Mouse (Mus musculus): ENCODE results near the gene Gm14410.
"Not testable (repeated sequence)": the region's sequence is repeated elsewhere in the genome, so short reads cannot be mapped to it uniquely, and the experiment has no call there.

Gm14410 gene

DNA sequence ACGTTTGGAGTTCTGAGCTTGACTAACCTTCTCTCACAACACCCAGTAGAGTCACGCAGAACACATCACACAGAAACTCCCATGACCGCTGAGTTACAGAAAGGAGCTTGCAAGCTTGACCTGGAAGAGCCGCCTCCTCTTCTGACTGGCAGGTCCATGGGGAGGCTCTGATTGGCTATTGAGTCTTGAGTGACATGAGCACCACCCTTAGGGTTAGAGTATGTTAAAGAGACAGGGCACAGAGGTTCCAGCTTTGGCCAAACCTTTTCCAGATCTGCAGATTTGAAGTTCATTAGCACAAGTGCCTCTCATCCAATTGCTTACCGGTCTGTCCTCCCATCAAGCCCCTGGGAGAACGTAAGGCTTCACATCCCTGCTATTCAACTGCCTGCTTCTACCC is at the start of gene Gm14410:
TSS of gene Gm14410 (minus strand) at position 81 of the 400 bp plus-strand sequence.
- DNase-seq (ENCODE audit: low spot score), result peak; percentile 35

DNA sequence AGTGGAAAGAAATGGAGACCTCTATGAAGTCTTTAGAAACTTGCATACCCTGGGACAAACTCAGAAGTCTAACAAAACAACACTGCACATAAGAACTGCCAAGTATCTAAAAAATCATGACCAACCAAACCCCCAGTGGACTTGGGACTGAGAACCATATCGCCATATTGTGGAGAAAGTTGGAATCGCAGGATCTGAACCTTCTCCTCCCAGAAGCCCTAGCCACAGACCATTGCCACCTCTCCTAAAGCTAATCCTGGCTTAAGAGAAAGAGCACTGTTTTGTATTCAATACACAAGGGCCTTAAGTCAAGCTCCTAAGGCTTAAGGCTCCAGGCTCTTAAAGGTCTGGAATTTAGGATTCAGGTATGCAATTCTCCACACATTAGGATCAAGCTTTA is 41.2 kb upstream of the Gm14410 start:
- not testable (repeated sequence) for DNase-seq (ENCODE audit: low spot score)

DNA sequence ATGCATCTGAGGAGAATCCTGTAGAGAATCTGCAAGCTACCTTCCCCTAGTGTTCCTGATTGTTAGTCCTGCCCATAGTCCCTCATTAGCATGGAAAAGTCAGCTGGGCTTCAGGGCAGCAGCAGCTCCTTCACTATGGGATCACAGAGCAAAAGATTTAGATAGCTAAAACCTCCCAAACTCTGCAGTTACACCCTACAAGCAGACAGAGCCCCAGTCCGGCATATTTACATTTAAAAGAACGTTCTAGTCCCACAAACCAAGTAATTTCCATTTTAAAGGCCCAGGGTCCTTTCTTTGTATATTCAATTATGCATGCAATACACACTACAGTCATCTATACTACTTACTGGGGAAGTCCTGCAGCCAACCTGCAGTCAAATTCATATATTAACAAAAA is 24.2 kb upstream of the Gm14410 start:
- not testable (repeated sequence) for DNase-seq (ENCODE audit: low spot score)

DNA sequence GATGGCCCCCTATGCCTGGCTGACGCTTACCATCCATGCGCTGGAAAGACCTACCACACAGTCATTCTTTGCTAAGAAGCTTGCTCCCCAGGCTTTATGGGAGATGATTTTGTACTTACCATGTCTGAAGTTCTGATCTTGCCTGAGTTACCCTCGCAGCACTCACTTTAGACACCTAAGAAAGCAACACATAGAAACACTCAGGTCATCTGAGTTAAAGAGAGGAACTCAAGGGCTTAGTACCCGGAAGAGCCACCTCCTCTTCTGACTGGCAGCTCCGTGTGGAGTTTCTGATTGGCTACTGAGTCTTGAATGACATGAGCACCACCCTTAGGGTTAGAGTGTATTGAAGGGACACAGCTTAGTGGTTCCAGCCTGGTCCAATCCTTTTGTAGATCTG is 33.5 kb downstream of the Gm14410 start:
- not testable (repeated sequence) for DNase-seq (ENCODE audit: low spot score)

All from spleen, adult 12 weeks (tissue).